Mouse (Mus musculus): ENCODE results near the gene Ttll13. TPM values are rescaled to one million over a fixed set of nuclear protein-coding genes. Genes with fewer than 3 reads are reported as not detected.

The Ttll13 gene
- total and polyA plus RNA-seq, 3 experiments: 0.39 to 0.40 TPM; not detected in 1

DNA sequence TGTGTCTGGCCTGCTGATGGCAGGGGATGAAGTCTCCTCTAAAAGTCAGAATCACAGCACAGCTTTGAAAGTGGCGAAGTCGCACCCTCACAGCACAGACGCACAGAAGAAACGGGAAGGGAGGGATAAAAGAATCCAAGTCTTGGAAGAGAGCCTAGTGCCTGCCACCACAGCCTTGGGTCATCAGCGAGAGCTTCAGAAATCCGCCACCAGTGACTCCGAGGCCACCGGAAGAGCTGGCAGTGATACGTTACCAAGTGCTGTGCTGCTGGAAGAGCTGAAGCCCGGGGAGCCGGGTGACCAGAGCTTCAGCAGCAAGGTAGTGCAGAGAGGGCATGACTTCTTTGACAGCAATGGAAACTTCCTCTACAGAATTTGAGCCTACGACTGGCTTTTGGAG, 18.4 kb downstream of the Ttll13 start:
- no peak for TF ChIP-seq TAL1 (IDR thresholded peaks at IDR 0.05; ENCODE audit: low read length)
- H3K9me3 ChIP-seq (replicated peaks; ENCODE audit: insufficient read depth, low read length): no peaks in the 10 kb centered on the region
- no peak overlapping the region for H3K27ac ChIP-seq (ENCODE audit: control insufficient read depth, low read depth, low read length)
- no peak overlapping the region for H3K9ac ChIP-seq (ENCODE audit: control insufficient read depth, low read depth, low read length, poor library complexity, severe bottlenecking)
- no peaks in the 10 kb centered on the region for H3K27me3 ChIP-seq (ENCODE audit: control insufficient read depth in 1 of 2, insufficient read depth in 2 of 2, low read length in 2 of 2)
- peaks cover 7 to 21% of the 10 kb centered on the region in 2 experiments for H3K4me1 ChIP-seq (ENCODE audit: control insufficient read depth in 1 of 2, insufficient read depth in 2 of 2, low read length in 2 of 2)
- H3K36me3 ChIP-seq (ENCODE audit: control insufficient read depth in 1 of 2, insufficient read depth in 2 of 2, low read length in 2 of 2): peaks cover 6 to 26% of the 10 kb centered on the region in 2 experiments
- peaks cover 20% of the 10 kb centered on the region for H3K79me2 ChIP-seq (ENCODE audit: control insufficient read depth, insufficient read depth, low read length, poor library complexity)
- no peak for DNase-seq (ENCODE audit: low read depth, low spot score)
- H3K4me3 ChIP-seq (ENCODE audit: control insufficient read depth in 1 of 2, insufficient read depth in 1 of 2, low read depth in 2 of 2, low read length in 2 of 2): no peak overlapping the region

DNA sequence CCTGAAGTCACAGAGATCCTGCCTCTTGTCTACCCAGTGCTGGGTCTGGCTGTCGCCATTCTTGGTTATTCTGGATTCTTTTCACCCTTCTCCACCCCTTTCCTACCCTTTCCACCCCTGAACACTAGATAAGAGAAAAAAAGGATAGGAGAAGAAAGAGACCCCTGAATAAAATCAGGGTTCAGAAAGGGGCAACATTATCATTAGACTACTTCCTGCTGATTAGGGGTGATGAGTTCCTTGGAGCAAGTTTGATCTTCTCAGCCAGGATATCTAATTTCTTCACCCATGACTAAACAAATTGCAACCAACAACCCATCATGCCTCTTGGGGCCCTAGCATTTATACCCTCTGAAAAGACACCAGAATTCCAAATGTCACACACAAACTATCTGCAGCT, 21.6 kb downstream of the Ttll13 start:
- Histone ChIP-seq H3K4me1 (ENCODE audit: control insufficient read depth in 1 of 2, insufficient read depth in 2 of 2, low read length in 2 of 2) (peaks cover 9 to 19% of the 10 kb centered on the region in 2 experiments), H3K79me2 (ENCODE audit: control insufficient read depth, insufficient read depth, low read length, poor library complexity) (peaks cover 21% of the 10 kb centered on the region), H3K27ac (ENCODE audit: control insufficient read depth, low read depth, low read length) (no peak overlapping the region), H3K9me3 (replicated peaks; ENCODE audit: insufficient read depth, low read length) (no peaks in the 10 kb centered on the region), H3K4me3 (ENCODE audit: control insufficient read depth in 1 of 2, insufficient read depth in 1 of 2, low read depth in 2 of 2, low read length in 2 of 2) (no peak overlapping the region), H3K27me3 (ENCODE audit: control insufficient read depth in 1 of 2, insufficient read depth in 2 of 2, low read length in 2 of 2) (no peaks in the 10 kb centered on the region), H3K9ac (ENCODE audit: control insufficient read depth, low read depth, low read length, poor library complexity, severe bottlenecking) (no peak overlapping the region), H3K36me3 (ENCODE audit: control insufficient read depth in 1 of 2, insufficient read depth in 2 of 2, low read length in 2 of 2) (peaks cover 6 to 28% of the 10 kb centered on the region in 2 experiments)
- DNase-seq (ENCODE audit: low read depth, low spot score): peak; percentile 27
- TF ChIP-seq CHD2 (IDR thresholded peaks at IDR 0.05; ENCODE audit: low read length) (no peak), GATA1 (IDR thresholded peaks at IDR 0.05; ENCODE audit: low read depth, low read length) (peak; percentile 52; the same call in 1 of the 2 replicates), SMC3 (IDR thresholded peaks at IDR 0.05; ENCODE audit: low read depth, low read length) (no peak), USF2 (IDR thresholded peaks at IDR 0.05; ENCODE audit: borderline replicate concordance in 1 of 2, insufficient read depth in 1 of 2, low read depth in 1 of 2, low read length in 2 of 2) (no peak), CTCF (IDR thresholded peaks at IDR 0.05 in 2 of 3, conservative IDR thresholded peaks at IDR 0.05 in 1 of 3; ENCODE audit: control insufficient read depth in 1 of 3, insufficient read depth in 1 of 3, low read depth in 2 of 3, low read length in 3 of 3, poor library complexity in 1 of 3, severe bottlenecking in 1 of 3) (no peak), CHD1 (IDR thresholded peaks at IDR 0.05; ENCODE audit: low read depth, low read length) (no peak), ZMIZ1 (IDR thresholded peaks at IDR 0.05; ENCODE audit: low read depth, low read length) (no peak), ELF1 (IDR thresholded peaks at IDR 0.05; ENCODE audit: low read depth, low read length) (no peak), ZNF384 (IDR thresholded peaks at IDR 0.05; ENCODE audit: low read depth, low read length) (no peak), POLR2AphosphoS5 (IDR thresholded peaks at IDR 0.05; ENCODE audit: borderline replicate concordance, low read depth, low read length) (no peak), MAFK (IDR thresholded peaks at IDR 0.05; ENCODE audit: borderline replicate concordance, low read depth, low read length) (no peak), MEF2A (IDR thresholded peaks at IDR 0.05; ENCODE audit: extremely low read depth, insufficient replicate concordance, low read depth, low read length, poor library complexity, severe bottlenecking) (no peak), MYC (IDR thresholded peaks at IDR 0.05; ENCODE audit: low read depth, low read length) (no peak), TCF12 (IDR thresholded peaks at IDR 0.05; ENCODE audit: low read depth, low read length) (no peak), RCOR1 (IDR thresholded peaks at IDR 0.05; ENCODE audit: low read depth, low read length) (peak; percentile 68), MYB (IDR thresholded peaks at IDR 0.05; ENCODE audit: low read depth, low read length) (no peak), NELFE (IDR thresholded peaks at IDR 0.05; ENCODE audit: low read depth, low read length) (no peak), GABPA (IDR thresholded peaks at IDR 0.05; ENCODE audit: low read depth, low read length) (no peak), NRF1 (IDR thresholded peaks at IDR 0.05; ENCODE audit: insufficient read depth, low read depth, low read length, poor library complexity, severe bottlenecking) (no peak), RAD21 (IDR thresholded peaks at IDR 0.05; ENCODE audit: low read depth, low read length) (no peak), HCFC1 (IDR thresholded peaks at IDR 0.05; ENCODE audit: low read depth, low read length) (no peak), BHLHE40 (IDR thresholded peaks at IDR 0.05; ENCODE audit: borderline replicate concordance, low read depth, low read length) (no peak), UBTF (IDR thresholded peaks at IDR 0.05; ENCODE audit: borderline replicate concordance, insufficient read depth, low read depth, low read length) (no peak), KAT2A (conservative IDR thresholded peaks at IDR 0.05; ENCODE audit: low read depth, low read length) (no peak), POLR2A (IDR thresholded peaks at IDR 0.05; ENCODE audit: control insufficient read depth in 1 of 2, insufficient read depth in 1 of 2, low read depth in 1 of 2, low read length in 2 of 2, poor library complexity in 1 of 2) (0 out of 4 replicates have a peak, but pooled peaks of 1 of the 2 experiments have one; percentile 15), TAL1 (IDR thresholded peaks at IDR 0.05; ENCODE audit: low read length) (no peak), ZKSCAN1 (IDR thresholded peaks at IDR 0.05; ENCODE audit: low read depth, low read length) (no peak), MXI1 (IDR thresholded peaks at IDR 0.05; ENCODE audit: low read depth, low read length) (no peak), MAZ (IDR thresholded peaks at IDR 0.05; ENCODE audit: low read depth, low read length) (no peak), ZC3H11A (IDR thresholded peaks at IDR 0.05; ENCODE audit: low read depth, low read length) (no peak), MAX (IDR thresholded peaks at IDR 0.05; ENCODE audit: low read length) (no peak), JUND (IDR thresholded peaks at IDR 0.05; ENCODE audit: low read depth, low read length) (no peak)

Data from MEL (cell line).